Mouse (Mus musculus): ENCODE results near the gene Plxnd1. TPM values are rescaled to one million over a fixed set of nuclear protein-coding genes. Genes with fewer than 3 reads are reported as not detected.

The Plxnd1 gene
- 5.7 and 6.1 TPM in 2 replicates for polyA plus RNA-seq (2012; rRNA removed)

DNA sequence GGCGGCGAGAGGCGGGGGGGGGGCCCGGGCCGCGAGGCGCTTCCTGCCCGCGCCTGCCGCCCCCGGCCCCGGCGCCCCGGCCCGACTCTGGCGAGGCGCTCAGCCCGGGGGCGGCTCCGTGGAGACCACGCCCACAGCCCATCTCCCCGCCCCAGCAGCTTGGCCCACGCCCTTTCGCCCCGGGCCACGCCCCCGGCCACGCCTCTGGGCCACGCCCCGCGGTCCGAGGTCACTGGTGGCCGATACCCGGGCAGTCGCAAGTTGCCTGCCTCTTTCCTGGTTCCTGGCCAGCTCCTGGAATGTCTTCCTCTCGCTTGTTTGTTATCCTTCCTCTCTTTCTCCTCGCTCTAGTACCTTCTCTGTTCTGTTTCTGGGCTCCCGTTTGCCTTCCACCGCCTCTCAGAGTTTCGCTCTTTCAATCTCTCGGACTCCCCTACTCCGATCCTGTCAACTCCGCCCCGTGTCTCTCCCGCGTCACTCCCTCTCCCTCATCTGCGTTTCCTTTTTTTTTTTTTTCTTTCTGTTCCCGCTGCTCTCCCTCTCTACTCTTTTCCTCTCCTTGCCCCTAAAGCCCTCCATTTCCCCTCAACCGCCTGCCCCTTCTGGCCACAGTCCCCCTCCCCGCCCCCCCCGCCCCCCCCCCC lies at the start of gene Plxnd1:
Gene Plxnd1, minus strand, starts transcription at position 129 of the 644 bp plus-strand sequence.
- peak within 1 kb of the TSS; percentile 72 for H3K27ac ChIP-seq (ENCODE audit: control insufficient read depth, insufficient read depth, low read depth, low read length)
- H3K36me3 ChIP-seq (ENCODE audit: control insufficient read depth, insufficient read depth, low read length) = no peaks in the 10 kb centered on the region
- H3K4me3 ChIP-seq (ENCODE audit: control insufficient read depth, low read depth, low read length) = peak within 1 kb of the TSS; percentile 84
- TF ChIP-seq CTCF (IDR thresholded peaks at IDR 0.05; ENCODE audit: control insufficient read depth, insufficient read depth, insufficient replicate concordance, low read depth, low read length) (no peak), POLR2A (IDR thresholded peaks at IDR 0.05; ENCODE audit: control insufficient read depth, low read depth, low read length) (peak; percentile 29; the same call in 1 of the 2 replicates)
- H3K4me1 ChIP-seq (ENCODE audit: control insufficient read depth, insufficient read depth, low read length) = peaks cover 15% of the 10 kb centered on the region
- H3K27me3 ChIP-seq (ENCODE audit: control insufficient read depth, insufficient read depth, low read length) = peaks cover 2% of the 10 kb centered on the region; the same call in 1 of the 2 replicates

DNA sequence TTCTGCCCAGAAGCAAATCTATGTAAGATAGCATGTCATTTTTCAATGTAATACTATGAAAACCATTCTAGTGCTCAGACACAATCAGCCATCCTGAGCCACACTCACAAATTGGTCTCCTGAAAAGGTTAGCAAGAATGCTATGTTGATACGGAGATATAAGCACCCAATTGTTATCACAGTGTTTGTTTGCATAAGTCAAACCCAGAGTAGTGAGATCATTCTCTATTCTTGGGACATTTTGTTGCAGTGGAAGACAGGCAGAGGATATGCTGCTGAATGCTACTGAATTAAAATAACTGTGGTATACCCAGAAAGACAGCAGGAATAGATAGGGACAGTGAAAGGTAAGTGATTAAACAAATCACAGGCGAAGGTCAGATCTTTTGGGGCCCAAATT lies 49.2 kb upstream of the Plxnd1 start:
- no peak overlapping the region for H3K27ac ChIP-seq (ENCODE audit: control insufficient read depth, insufficient read depth, low read depth, low read length)
- no peak overlapping the region for H3K4me3 ChIP-seq (ENCODE audit: control insufficient read depth, low read depth, low read length)
- no peaks in the 10 kb centered on the region for H3K4me1 ChIP-seq (ENCODE audit: control insufficient read depth, insufficient read depth, low read length)
- H3K36me3 ChIP-seq (ENCODE audit: control insufficient read depth, insufficient read depth, low read length) = no peaks in the 10 kb centered on the region
- no peak for TF ChIP-seq POLR2A (IDR thresholded peaks at IDR 0.05; ENCODE audit: control insufficient read depth, low read depth, low read length)
- no peak for TF ChIP-seq CTCF (IDR thresholded peaks at IDR 0.05; ENCODE audit: control insufficient read depth, insufficient read depth, insufficient replicate concordance, low read depth, low read length)
- no peaks in the 10 kb centered on the region for H3K27me3 ChIP-seq (ENCODE audit: control insufficient read depth, insufficient read depth, low read length)

GRCm38 (mm10) chr6:116038222-116038621 lies 43.4 kb upstream of the Plxnd1 start:
- no peaks in the 10 kb centered on the region for H3K36me3 ChIP-seq (ENCODE audit: control insufficient read depth, insufficient read depth, low read length)
- TF ChIP-seq CTCF (IDR thresholded peaks at IDR 0.05; ENCODE audit: control insufficient read depth, insufficient read depth, insufficient replicate concordance, low read depth, low read length) = no peak
- no peak for TF ChIP-seq POLR2A (IDR thresholded peaks at IDR 0.05; ENCODE audit: control insufficient read depth, low read depth, low read length)
- H3K27ac ChIP-seq (ENCODE audit: control insufficient read depth, insufficient read depth, low read depth, low read length) = no peak overlapping the region
- H3K4me3 ChIP-seq (ENCODE audit: control insufficient read depth, low read depth, low read length) = no peak overlapping the region
- H3K4me1 ChIP-seq (ENCODE audit: control insufficient read depth, insufficient read depth, low read length) = no peaks in the 10 kb centered on the region
- no peaks in the 10 kb centered on the region for H3K27me3 ChIP-seq (ENCODE audit: control insufficient read depth, insufficient read depth, low read length)

DNA sequence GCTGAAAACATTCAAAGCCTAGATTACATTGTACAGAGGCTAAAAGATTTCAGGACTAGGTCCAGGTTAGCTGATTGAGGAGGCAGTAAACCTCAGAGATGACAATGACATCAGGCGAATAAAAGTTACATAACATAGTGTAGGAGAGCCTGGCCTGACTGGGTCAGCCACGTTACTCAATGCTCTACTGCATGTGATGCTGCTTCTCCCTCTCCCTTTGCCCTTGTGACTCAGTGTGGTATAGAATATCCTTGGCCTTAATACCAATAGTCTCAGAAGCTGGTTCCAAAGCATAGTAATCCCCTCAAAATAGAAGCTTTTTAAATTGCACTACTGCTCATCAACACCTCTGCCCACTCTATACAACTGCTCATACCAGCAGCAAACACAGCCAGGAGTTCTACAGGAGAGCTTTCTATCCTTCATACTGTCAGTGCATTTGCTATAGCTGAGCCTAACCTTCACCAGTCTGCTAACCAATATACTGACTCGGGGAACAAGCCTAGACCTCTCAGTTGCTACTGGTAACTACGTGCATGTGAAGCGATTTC lies 42.6 kb upstream of the Plxnd1 start:
- no peaks in the 10 kb centered on the region for H3K4me1 ChIP-seq (ENCODE audit: control insufficient read depth, insufficient read depth, low read length)
- no peaks in the 10 kb centered on the region for H3K36me3 ChIP-seq (ENCODE audit: control insufficient read depth, insufficient read depth, low read length)
- H3K27ac ChIP-seq (ENCODE audit: control insufficient read depth, insufficient read depth, low read depth, low read length) = no peak overlapping the region
- TF ChIP-seq CTCF (IDR thresholded peaks at IDR 0.05; ENCODE audit: control insufficient read depth, insufficient read depth, insufficient replicate concordance, low read depth, low read length) (no peak), POLR2A (IDR thresholded peaks at IDR 0.05; ENCODE audit: control insufficient read depth, low read depth, low read length) (no peak)
- no peaks in the 10 kb centered on the region for H3K27me3 ChIP-seq (ENCODE audit: control insufficient read depth, insufficient read depth, low read length)
- no peak overlapping the region for H3K4me3 ChIP-seq (ENCODE audit: control insufficient read depth, low read depth, low read length)

DNA sequence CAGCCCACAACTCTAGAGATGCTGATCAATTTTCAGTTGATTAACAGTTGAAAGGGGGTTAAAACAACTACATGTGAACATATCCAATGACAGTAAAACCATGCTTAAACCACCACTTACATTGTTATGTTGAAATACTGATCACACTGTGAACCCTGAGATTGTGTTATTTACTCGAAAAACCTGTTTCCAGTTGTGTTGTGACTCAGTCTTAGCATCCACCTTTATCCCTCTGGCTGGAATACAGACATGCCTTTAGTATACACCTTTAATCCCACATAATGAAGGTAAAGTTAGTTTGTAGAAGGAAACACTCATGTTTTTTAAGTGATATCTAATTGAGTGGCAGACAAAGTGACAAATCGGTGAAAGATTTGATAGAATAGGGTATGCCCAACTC lies 41.8 kb upstream of the Plxnd1 start:
- no peaks in the 10 kb centered on the region for H3K27me3 ChIP-seq (ENCODE audit: control insufficient read depth, insufficient read depth, low read length)

DNA sequence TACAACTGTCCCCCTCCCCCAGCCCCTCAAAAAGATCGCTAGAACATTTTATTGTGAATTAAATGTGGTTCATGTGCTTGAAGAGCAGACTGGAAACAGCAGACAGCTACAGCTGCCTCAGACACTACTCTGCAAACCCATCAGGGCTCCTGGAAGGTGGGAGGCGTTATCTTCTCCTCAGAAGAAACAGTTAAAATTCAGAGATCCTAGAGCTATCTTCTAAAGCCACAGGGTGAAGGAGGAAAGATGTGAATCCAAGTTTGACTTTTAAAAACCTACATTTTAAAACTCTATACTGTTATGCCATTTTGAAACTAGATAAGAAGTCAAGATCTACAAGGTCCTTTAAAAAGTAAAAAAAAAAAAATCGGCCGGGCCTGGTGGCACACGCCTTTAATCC lies 36.2 kb upstream of the Plxnd1 start:
- no peaks in the 10 kb centered on the region for H3K36me3 ChIP-seq (ENCODE audit: control insufficient read depth, insufficient read depth, low read length)
- no peak for TF ChIP-seq CTCF (IDR thresholded peaks at IDR 0.05; ENCODE audit: control insufficient read depth, insufficient read depth, insufficient replicate concordance, low read depth, low read length)
- no peak for TF ChIP-seq POLR2A (IDR thresholded peaks at IDR 0.05; ENCODE audit: control insufficient read depth, low read depth, low read length)
- H3K27ac ChIP-seq (ENCODE audit: control insufficient read depth, insufficient read depth, low read depth, low read length) = no peak overlapping the region
- no peaks in the 10 kb centered on the region for H3K27me3 ChIP-seq (ENCODE audit: control insufficient read depth, insufficient read depth, low read length)
- H3K4me1 ChIP-seq (ENCODE audit: control insufficient read depth, insufficient read depth, low read length) = no peaks in the 10 kb centered on the region
- no peak overlapping the region for H3K4me3 ChIP-seq (ENCODE audit: control insufficient read depth, low read depth, low read length)

More for the DNA sequence above, 41.8 kb upstream of the Plxnd1 start:
- TF ChIP-seq POLR2A (IDR thresholded peaks at IDR 0.05; ENCODE audit: control insufficient read depth, low read depth, low read length) = no peak
- Histone ChIP-seq H3K36me3 (ENCODE audit: control insufficient read depth, insufficient read depth, low read length) (no peaks in the 10 kb centered on the region), H3K4me3 (ENCODE audit: control insufficient read depth, low read depth, low read length) (no peak overlapping the region), H3K4me1 (ENCODE audit: control insufficient read depth, insufficient read depth, low read length) (no peaks in the 10 kb centered on the region), H3K27ac (ENCODE audit: control insufficient read depth, insufficient read depth, low read depth, low read length) (no peak overlapping the region)

GRCm38 (mm10) chr6:116024666-116025065 lies 29.9 kb upstream of the Plxnd1 start:
- Histone ChIP-seq H3K4me1 (ENCODE audit: control insufficient read depth, insufficient read depth, low read length) (no peaks in the 10 kb centered on the region), H3K27me3 (ENCODE audit: control insufficient read depth, insufficient read depth, low read length) (no peaks in the 10 kb centered on the region), H3K27ac (ENCODE audit: control insufficient read depth, insufficient read depth, low read depth, low read length) (no peak overlapping the region), H3K4me3 (ENCODE audit: control insufficient read depth, low read depth, low read length) (no peak overlapping the region), H3K36me3 (ENCODE audit: control insufficient read depth, insufficient read depth, low read length) (no peaks in the 10 kb centered on the region; the same call in 1 of the 2 replicates)
- TF ChIP-seq POLR2A (IDR thresholded peaks at IDR 0.05; ENCODE audit: control insufficient read depth, low read depth, low read length) (no peak), CTCF (IDR thresholded peaks at IDR 0.05; ENCODE audit: control insufficient read depth, insufficient read depth, insufficient replicate concordance, low read depth, low read length) (no peak)

Data from testis, adult 2 months (tissue).